Mouse (Mus musculus): Measurements from ENCODE around the gene Ubc. TPM values are rescaled to one million over a fixed set of nuclear protein-coding genes. Genes with fewer than 3 reads are reported as not detected.
A peak's percentile ranks its signal among the peaks of the same experiment; 100 is the strongest.

Ubc gene
- polyA plus RNA-seq, 2 experiments: 660 to 949 TPM

DNA sequence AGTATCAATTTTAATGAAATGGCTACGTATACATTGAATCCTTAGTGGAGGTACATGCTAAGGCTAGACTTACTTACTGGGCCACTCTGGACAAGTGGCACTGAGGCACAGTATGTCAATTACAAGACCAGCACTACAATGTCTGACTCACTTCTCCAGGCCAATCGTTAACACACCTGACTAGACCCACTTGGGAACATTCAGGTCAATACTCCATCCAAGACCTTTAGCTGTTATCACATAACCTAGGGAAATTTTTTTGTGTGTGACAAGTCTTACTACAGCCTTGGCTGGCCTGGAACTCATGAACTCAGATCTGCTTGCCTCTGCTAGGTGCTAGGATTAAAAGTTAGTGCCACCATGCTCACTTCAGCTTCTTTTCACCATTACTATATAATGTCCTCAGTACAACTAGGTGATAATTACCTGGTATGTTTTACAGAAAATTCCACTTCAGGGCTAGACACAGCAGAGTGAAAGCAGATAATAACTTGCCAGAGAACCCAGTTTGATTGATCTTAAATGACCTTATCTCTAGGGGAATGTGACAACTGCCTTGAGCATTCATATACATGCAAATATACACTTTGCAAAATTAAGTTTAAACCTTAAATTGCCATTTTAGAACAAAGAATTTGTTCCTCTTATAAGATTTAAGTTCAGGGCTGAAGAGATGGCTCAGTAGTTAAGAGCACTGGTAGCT, 5.3 kb downstream of the Ubc start:
- peaks cover 18% of the 10 kb centered on the region for H3K36me3 ChIP-seq (ENCODE audit: control insufficient read depth, insufficient read depth, low read length)
- no peak overlapping the region for H3K4me2 ChIP-seq (replicated peaks; ENCODE audit: low read depth, low read length, severe bottlenecking)
- ATAC-seq (ENCODE audit: low FRiP score, low read depth) (no peak), DNase-seq (ENCODE audit: low spot score) (no peak)
- no peak overlapping the region for H3K4me3 ChIP-seq (replicated peaks; ENCODE audit: low read length)
- no peak for TF ChIP-seq POLR2A (IDR thresholded peaks at IDR 0.05; ENCODE audit: borderline replicate concordance, extremely low read depth, insufficient read depth, insufficient read length)
- H3K9ac ChIP-seq (ENCODE audit: low read depth, low read length, severe bottlenecking): no peak overlapping the region
- peaks cover 5% of the 10 kb centered on the region; the same call in 1 of the 2 replicates for H3K4me1 ChIP-seq (ENCODE audit: control insufficient read depth, insufficient read depth, low read length)
- H3K9me3 ChIP-seq (ENCODE audit: control insufficient read depth, low read length): no peaks in the 10 kb centered on the region
- WGBS: 88% methylated on average over 2 of the region's 2 CpGs
- H3K27me3 ChIP-seq (ENCODE audit: control insufficient read depth, insufficient read depth, low read length): no peaks in the 10 kb centered on the region
- H3K27ac ChIP-seq (replicated peaks; ENCODE audit: low read depth, low read length): no peak overlapping the region

DNA sequence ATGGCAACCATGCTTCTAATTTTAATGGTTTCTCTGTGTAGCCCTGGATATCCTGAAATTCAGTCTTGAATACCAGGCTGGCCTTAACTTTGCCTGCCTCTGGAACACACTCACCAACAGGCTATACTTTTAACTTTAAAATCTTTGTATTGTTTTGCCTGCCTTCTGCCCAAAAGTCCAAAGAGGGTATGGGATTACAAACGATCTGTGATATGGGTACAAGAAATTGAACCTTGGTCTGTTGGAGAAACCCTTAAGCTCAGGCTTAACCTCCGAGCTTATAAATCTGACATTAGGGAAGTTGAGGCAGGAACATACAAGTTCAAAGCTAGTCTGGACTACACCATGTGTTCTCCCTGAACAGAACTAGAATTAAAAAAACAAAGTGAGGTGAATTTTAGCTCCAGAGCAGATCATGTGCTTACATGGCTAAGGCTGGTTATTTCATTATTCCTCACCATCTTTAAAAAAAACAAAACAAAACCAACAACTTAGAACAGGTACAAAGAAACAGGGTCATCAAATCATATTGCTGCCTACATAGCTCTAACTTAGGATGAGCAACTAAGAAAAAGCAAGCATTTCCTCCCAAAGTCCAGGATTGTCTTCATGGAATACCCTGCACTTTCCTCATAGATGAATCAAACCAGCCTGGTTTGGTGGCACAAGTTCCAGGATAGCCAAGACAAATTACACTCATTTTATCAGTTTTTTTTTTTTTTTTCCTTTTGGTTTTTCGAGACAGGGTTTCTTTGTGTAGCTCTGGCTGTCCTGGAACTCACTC, 6.2 kb downstream of the Ubc start:
- DNase-seq (ENCODE audit: low spot score) (no peak), ATAC-seq (ENCODE audit: low FRiP score, low read depth) (no peak)
- TF ChIP-seq POLR2A (IDR thresholded peaks at IDR 0.05; ENCODE audit: borderline replicate concordance, extremely low read depth, insufficient read depth, insufficient read length): no peak
- Histone ChIP-seq H3K4me1 (ENCODE audit: control insufficient read depth, insufficient read depth, low read length) (peaks cover 5% of the 10 kb centered on the region; the same call in 1 of the 2 replicates), H3K27me3 (ENCODE audit: control insufficient read depth, insufficient read depth, low read length) (no peaks in the 10 kb centered on the region), H3K4me2 (replicated peaks; ENCODE audit: low read depth, low read length, severe bottlenecking) (no peak overlapping the region), H3K9ac (ENCODE audit: low read depth, low read length, severe bottlenecking) (no peak overlapping the region), H3K27ac (replicated peaks; ENCODE audit: low read depth, low read length) (no peak overlapping the region), H3K36me3 (ENCODE audit: control insufficient read depth, insufficient read depth, low read length) (peaks cover 18% of the 10 kb centered on the region), H3K9me3 (ENCODE audit: control insufficient read depth, low read length) (no peaks in the 10 kb centered on the region), H3K4me3 (replicated peaks; ENCODE audit: low read length) (no peak overlapping the region)
- 85% methylated on average over 3 of the region's 3 CpGs for WGBS

DNA sequence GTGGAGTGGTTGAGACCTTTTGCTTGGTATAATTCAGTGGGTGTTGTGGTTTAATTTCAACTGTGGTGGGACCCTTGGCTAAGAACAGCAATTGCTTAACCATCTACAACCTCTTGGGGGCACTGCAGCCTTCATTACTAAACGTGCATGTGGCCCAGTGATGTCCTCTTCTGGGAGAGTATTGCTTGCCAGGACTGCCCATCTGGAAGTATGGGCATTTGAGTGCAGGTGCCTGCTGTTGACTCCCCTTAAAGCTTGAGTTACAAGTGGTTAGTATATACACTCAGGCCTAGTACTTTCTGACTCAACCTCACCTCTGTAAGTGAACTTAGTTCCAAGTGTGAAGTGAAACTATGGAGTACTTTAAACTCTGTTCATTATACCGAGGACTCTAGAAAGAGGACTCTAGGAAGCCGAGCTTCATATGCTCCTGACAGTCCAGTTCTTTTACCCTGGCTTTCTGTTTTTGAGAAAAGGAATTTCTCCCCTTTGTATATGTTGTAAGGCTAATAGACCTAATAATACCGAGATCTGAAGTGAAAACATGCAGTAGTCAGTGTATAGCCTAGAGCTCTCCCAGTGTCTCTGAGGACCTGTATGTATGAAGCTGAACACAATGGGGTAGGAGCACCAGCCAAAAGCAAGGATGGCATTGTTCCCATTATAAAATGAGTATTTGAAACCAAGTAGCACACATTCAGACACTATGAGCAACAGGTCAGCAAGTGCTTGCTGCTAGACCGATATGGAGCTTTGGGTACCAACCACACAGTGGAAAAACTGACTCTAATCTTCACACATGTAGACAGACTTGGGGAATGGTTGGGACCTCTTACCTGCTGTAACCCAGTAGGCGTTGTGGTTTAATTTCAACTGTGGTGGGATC, 7.1 kb downstream of the Ubc start:
- ATAC-seq (ENCODE audit: low FRiP score, low read depth) (peak; percentile 49; the same call in 1 of the 2 replicates), DNase-seq (ENCODE audit: low spot score) (peak; percentile 56)
- no peak overlapping the region for H3K4me3 ChIP-seq (replicated peaks; ENCODE audit: low read length)
- no peaks in the 10 kb centered on the region for H3K9me3 ChIP-seq (ENCODE audit: control insufficient read depth, low read length)
- WGBS: 48% methylated on average over 6 of the region's 6 CpGs
- no peaks in the 10 kb centered on the region for H3K27me3 ChIP-seq (ENCODE audit: control insufficient read depth, insufficient read depth, low read length)
- H3K36me3 ChIP-seq (ENCODE audit: control insufficient read depth, insufficient read depth, low read length): peaks cover 18% of the 10 kb centered on the region
- no peaks in the 10 kb centered on the region for H3K4me1 ChIP-seq (ENCODE audit: control insufficient read depth, insufficient read depth, low read length)
- H3K4me2 ChIP-seq (replicated peaks; ENCODE audit: low read depth, low read length, severe bottlenecking): no peak overlapping the region
- no peak for TF ChIP-seq POLR2A (IDR thresholded peaks at IDR 0.05; ENCODE audit: borderline replicate concordance, extremely low read depth, insufficient read depth, insufficient read length)
- H3K9ac ChIP-seq (ENCODE audit: low read depth, low read length, severe bottlenecking): no peak overlapping the region
- H3K27ac ChIP-seq (replicated peaks; ENCODE audit: low read depth, low read length): no peak overlapping the region

DNA sequence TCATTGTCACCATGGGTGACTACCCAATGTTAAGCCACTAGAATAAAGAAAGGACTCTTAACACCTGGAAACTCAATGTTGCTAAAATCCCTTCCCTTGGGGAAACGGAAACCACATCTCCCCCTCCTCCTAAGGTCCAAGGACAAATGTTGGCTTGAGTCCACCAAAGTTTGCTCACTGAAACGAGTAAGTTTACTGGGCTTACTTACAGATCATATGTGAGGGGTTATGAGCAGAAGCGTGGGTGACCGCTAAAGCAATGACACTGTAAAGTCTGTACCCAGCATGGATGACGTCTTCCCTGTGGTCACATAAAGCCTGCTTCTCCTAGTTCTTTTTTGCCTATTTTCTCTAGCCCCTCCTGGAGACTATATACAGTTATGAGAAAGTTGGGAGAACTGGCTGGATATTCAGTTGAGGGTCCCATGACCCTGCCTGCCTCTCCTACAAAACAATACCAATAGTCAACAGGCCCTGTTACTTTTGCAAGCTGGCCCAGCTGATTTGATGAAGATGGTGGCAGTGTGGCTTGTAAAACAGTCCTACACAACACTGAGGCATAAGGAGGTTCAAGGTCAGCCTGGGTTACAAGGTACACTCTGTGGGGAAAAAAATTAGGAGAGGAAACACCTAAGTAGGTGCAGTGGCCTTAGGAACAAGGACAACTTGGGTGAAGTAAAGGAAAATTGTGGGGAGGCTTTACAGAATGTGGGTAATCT, 7.9 kb downstream of the Ubc start:
- no peak overlapping the region for H3K9ac ChIP-seq (ENCODE audit: low read depth, low read length, severe bottlenecking)
- ATAC-seq (ENCODE audit: low FRiP score, low read depth): no peak
- H3K4me2 ChIP-seq (replicated peaks; ENCODE audit: low read depth, low read length, severe bottlenecking): no peak overlapping the region
- no peak overlapping the region for H3K27ac ChIP-seq (replicated peaks; ENCODE audit: low read depth, low read length)
- no peaks in the 10 kb centered on the region for H3K4me1 ChIP-seq (ENCODE audit: control insufficient read depth, insufficient read depth, low read length)
- WGBS: 69% methylated on average over 5 of the region's 5 CpGs
- TF ChIP-seq POLR2A (IDR thresholded peaks at IDR 0.05; ENCODE audit: borderline replicate concordance, extremely low read depth, insufficient read depth, insufficient read length): no peak
- no peak overlapping the region for H3K4me3 ChIP-seq (replicated peaks; ENCODE audit: low read length)
- H3K9me3 ChIP-seq (ENCODE audit: control insufficient read depth, low read length): no peaks in the 10 kb centered on the region
- H3K36me3 ChIP-seq (ENCODE audit: control insufficient read depth, insufficient read depth, low read length): peaks cover 18% of the 10 kb centered on the region
- no peaks in the 10 kb centered on the region for H3K27me3 ChIP-seq (ENCODE audit: control insufficient read depth, insufficient read depth, low read length)
- no peak for DNase-seq (ENCODE audit: low spot score)
